Mouse (Mus musculus): ENCODE measurements around the gene Pemt. TPM values are rescaled to one million over a fixed set of nuclear protein-coding genes. Genes with fewer than 3 reads are reported as not detected.

Pemt gene
- 4.8 TPM for polyA plus RNA-seq (2017; shearing (Covaris generic))

GRCm38 (mm10) chr11:60046058-60046735, at the start of gene Pemt:
TSS of gene Pemt (minus strand) at chr11:60046489.

DNA sequence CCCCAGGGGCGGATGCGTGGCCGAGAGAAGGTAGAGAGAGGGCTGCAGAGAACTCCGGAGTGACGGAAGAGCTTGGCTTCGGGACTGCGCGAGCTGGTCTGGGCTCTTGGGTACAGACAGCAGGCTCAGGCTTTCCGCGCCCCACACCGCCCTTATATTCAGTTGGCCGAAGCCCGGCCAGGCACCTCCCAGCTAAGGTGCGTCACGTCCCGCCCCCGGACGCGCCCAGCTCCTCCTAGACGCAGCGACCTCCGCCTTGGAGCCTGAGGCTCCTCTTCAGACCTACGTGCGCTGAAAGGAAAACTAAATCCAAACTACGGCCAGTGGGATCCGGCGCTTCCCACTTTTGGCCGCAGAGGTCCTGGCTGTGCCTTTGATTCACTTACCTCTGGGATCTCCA, 81.5 kb downstream of the Pemt start, which contains the start of gene Rasd1:
Gene Rasd1, minus strand, starts transcription at position 127 of the 400 bp plus-strand sequence.

GRCm38 (mm10) chr11:59947752-59948400, 98.4 kb downstream of the Pemt start, which contains the start of gene Med9:
TSS of gene Med9 (plus strand) at chr11:59948206.

Other genes starting within 250 kb of the Pemt start
- 92.2 TPM for gene Flcn, start 236.5 kb downstream of the Pemt start, polyA plus RNA-seq (2017; shearing (Covaris generic))
- 8.9 TPM for gene Nt5m, start 207.0 kb downstream of the Pemt start, polyA plus RNA-seq (2017; shearing (Covaris generic))
- gene Cops3, start 206.7 kb downstream of the Pemt start, polyA plus RNA-seq (2017; shearing (Covaris generic)) = 104 TPM
- 5.5 TPM for gene Med9, start 98.3 kb downstream of the Pemt start, polyA plus RNA-seq (2017; shearing (Covaris generic))
- not detected for gene Rasd1, start 81.5 kb downstream of the Pemt start, polyA plus RNA-seq (2017; shearing (Covaris generic))
- gene Rai1, start 58.5 kb upstream of the Pemt start, polyA plus RNA-seq (2017; shearing (Covaris generic)) = 24.3 TPM
- 55.7 TPM for gene Srebf1, start 176.1 kb upstream of the Pemt start, polyA plus RNA-seq (2017; shearing (Covaris generic))

All from naive thymus-derived CD4-positive, alpha-beta T cell, adult 5 months (primary cell).